Mouse (Mus musculus) forebrain, embryonic 16.5 days (tissue): Measurements from ENCODE around the gene Wnt9b. TPM values are rescaled to one million over a fixed set of nuclear protein-coding genes. Genes with fewer than 3 reads are reported as not detected.
"Not testable (repeated sequence)": the region's sequence is repeated elsewhere in the genome, so short reads cannot be mapped to it uniquely, and the experiment has no call there.

ENCODE experiments used
- ATAC-seq: fragments of 200-750 bp; cut with Nextera tagmentation; 2 replicates; pipeline ENCODE4 v1.8.0; 2017; ENCODE audit warnings: mild to moderate bottlenecking, moderate library complexity
- H3K27ac ChIP-seq: fragments of 300-500 bp; sonication (generic); 2 replicates; pipeline ENCODE4 v1.5.1; 2014; ENCODE audit warnings: low read length, control low read depth
- H3K27me3 ChIP-seq: fragments of 300-500 bp; sonication (generic); replicated peaks from 2 replicates; pipeline ENCODE4 v1.6.1; 2014; ENCODE audit warnings: low read length; ENCODE audit not compliant: control insufficient read depth, insufficient read depth
- H3K36me3 ChIP-seq: fragments of 300-500 bp; sonication (generic); 2 replicates; pipeline ENCODE4 v1.6.1; 2014; ENCODE audit not compliant: control insufficient read depth, insufficient read depth
- H3K4me1 ChIP-seq: fragments of 300-500 bp; sonication (generic); replicated peaks from 2 replicates; pipeline ENCODE4 v1.6.1; 2014; ENCODE audit warnings: low read length; ENCODE audit not compliant: control insufficient read depth, insufficient read depth
- H3K4me2 ChIP-seq: fragments of 300-500 bp; sonication (generic); 2 replicates; pipeline ENCODE4 v1.6.1; 2014; ENCODE audit warnings: mild to moderate bottlenecking, low read length, control low read depth
- H3K4me3 ChIP-seq: fragments of 300-500 bp; sonication (generic); replicated peaks from 2 replicates; pipeline ENCODE4 v1.5.1; 2014; ENCODE audit warnings: mild to moderate bottlenecking, low read length, control low read depth
- H3K9ac ChIP-seq: fragments of 300-500 bp; sonication (generic); replicated peaks from 2 replicates; pipeline ENCODE4 v1.6.1; 2014; ENCODE audit warnings: low read depth, low read length, control low read depth
- H3K9me3 ChIP-seq: fragments of 300-500 bp; sonication (generic); 2 replicates; pipeline ENCODE4 v1.6.1; 2016; ENCODE audit warnings: low read length; ENCODE audit not compliant: control insufficient read depth
- WGBS: fragments of 180-500 bp; shearing (Covaris S2); extraction: QIAGEN DNeasy Blood & Tissue Kit; methylation state at CpG from one replicate; pipeline ENCODE4 v1.1.7; 2014; 5-methylcytosine and 5-hydroxymethylcytosine counted together
- polyA plus RNA-seq: library from polyadenylated mRNA; unstranded; fragments of >200 nt; fragmentation: Nextera tagmentation; extraction: Ambion mirVana; gene quantifications from 2 replicates; pipeline ENCODE4 v1.2.1, GENCODE M21; 2015

Gene Wnt9b
- polyA plus RNA-seq, 1 experiment from 2014 or later: 0.16 TPM

DNA sequence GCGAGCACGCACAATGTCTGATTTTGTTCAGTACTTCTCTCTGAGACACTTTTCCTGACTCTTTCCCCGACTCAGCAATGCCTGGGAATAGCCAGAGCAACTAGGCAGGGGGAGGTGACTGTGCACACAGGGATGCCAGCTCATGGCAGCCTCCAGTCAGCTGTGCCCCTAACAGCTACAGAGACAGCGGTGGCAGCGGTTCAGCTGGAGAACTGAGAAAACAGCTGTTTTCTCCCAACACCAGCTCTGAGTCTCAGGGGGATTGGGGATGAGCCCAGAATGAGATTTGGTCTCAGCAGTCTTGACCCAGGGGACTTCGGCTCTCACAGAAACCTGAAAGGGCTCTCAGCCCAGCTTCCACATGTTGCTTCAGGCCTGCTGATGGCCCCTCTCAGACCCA lies 15.0 kb upstream of the Wnt9b start:
- Histone ChIP-seq H3K4me3 (no peak overlapping the region), H3K4me2 (no peak overlapping the region), H3K9ac (no peak overlapping the region), H3K27ac (no peak overlapping the region), H3K9me3 (no peaks in the 10 kb centered on the region), H3K4me1 (peaks cover 4% of the 10 kb centered on the region), H3K27me3 (peaks cover 23% of the 10 kb centered on the region), H3K36me3 (no peaks in the 10 kb centered on the region)
- 37% methylated on average over 6 of the region's 6 CpGs for WGBS
- no peak for ATAC-seq

GRCm38 (mm10) chr11:103763410-103764163 lies 14.0 kb upstream of the Wnt9b start:
- Histone ChIP-seq H3K27ac (no peak overlapping the region), H3K4me3 (no peak overlapping the region)
- WGBS: 38% methylated on average over 10 of the region's 10 CpGs

GRCm38 (mm10) chr11:103760891-103761290 lies 11.3 kb upstream of the Wnt9b start:
- not testable (repeated sequence) for H3K4me3 ChIP-seq, H3K9ac ChIP-seq, H3K9me3 ChIP-seq, H3K4me1 ChIP-seq, H3K36me3 ChIP-seq, ATAC-seq, H3K4me2 ChIP-seq, H3K27ac ChIP-seq, H3K27me3 ChIP-seq
- WGBS: 92% methylated on average over 5 of the region's 5 CpGs

More at GRCm38 (mm10) chr11:103763410-103764163, 14.0 kb upstream of the Wnt9b start:
- Histone ChIP-seq H3K27me3 (peaks cover 16% of the 10 kb centered on the region), H3K36me3 (no peaks in the 10 kb centered on the region), H3K9ac (no peak overlapping the region), H3K4me2 (no peak overlapping the region), H3K4me1 (peaks cover 4% of the 10 kb centered on the region), H3K9me3 (no peaks in the 10 kb centered on the region)
- ATAC-seq: peak; percentile 36; the same call in 1 of the 2 replicates

DNA sequence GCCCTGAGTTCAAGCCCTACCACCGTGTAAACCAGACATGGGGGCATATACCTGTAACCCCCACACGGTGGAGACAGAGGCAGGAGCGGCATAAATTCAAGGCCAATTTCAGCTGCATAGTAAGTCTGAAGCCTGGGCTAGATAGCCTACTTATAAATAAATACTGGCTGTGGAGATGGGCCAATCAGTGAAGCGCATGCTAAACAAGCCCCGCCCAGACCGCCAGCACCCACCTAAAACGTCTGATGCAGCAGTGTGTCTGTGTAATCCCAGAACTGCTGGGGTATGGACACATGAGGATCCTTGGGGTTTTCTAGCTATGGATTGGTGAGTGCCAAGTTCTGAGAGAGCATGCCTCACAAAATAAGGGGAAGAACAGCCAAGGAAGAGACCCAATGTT lies 10.5 kb upstream of the Wnt9b start:
- no peak overlapping the region for H3K27ac ChIP-seq
- no peak overlapping the region for H3K4me2 ChIP-seq
- ATAC-seq: no peak
- no peaks in the 10 kb centered on the region; the same call in 1 of the 2 replicates for H3K27me3 ChIP-seq
- no peak overlapping the region for H3K4me3 ChIP-seq
- no peaks in the 10 kb centered on the region for H3K9me3 ChIP-seq
- 59% methylated on average over 7 of the region's 7 CpGs for WGBS
- no peaks in the 10 kb centered on the region for H3K36me3 ChIP-seq
- no peak overlapping the region for H3K9ac ChIP-seq
- H3K4me1 ChIP-seq: peaks cover under 1% of the 10 kb centered on the region

DNA sequence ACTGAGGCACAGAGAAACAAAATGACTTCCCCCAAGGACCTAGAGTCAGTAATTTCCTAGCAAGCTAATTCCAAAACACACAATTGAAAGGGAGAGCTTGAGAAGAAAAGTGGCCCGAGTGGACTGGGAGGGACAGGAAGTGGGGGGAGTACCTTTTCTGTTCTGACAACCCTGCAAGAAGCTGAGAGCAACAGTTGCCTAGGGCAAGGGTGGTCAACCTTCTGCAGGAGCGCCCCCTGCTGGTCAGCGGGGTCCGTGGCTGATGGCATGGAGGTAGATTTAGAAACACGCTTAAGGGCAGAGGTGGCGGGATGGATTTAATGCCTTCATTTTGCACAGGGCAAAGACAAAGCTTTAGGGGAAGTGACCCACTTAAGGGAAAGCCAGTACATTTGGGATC lies 9.1 kb upstream of the Wnt9b start:
- Histone ChIP-seq H3K4me3 (no peak overlapping the region), H3K27ac (no peak overlapping the region), H3K4me1 (no peaks in the 10 kb centered on the region), H3K36me3 (no peaks in the 10 kb centered on the region), H3K9me3 (no peaks in the 10 kb centered on the region), H3K4me2 (no peak overlapping the region), H3K27me3 (peaks cover 4% of the 10 kb centered on the region), H3K9ac (no peak overlapping the region)
- WGBS: 11% methylated on average over 6 of the region's 6 CpGs
- ATAC-seq: no peak

DNA sequence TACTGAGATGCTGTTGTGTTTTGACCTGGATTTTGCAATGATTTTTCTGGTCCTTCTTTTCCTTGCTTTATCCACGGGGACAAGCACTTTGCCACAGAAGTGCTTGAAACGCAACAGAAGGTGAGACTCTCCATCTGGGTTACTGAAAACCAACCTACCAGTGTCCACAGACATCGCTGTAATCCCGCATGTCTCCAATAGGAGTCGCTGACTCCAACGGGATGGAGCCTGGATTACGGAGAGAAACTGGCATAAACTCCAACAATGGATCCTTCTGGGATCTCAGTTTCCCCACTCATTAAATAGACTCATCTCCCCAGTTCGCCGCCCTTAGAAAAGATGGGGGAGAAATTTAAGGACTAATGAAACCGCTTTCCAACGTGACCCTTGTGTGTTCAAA lies 8.4 kb upstream of the Wnt9b start:
- Histone ChIP-seq H3K4me2 (no peak overlapping the region), H3K4me1 (no peaks in the 10 kb centered on the region), H3K4me3 (no peak overlapping the region), H3K36me3 (no peaks in the 10 kb centered on the region), H3K27ac (no peak overlapping the region), H3K9me3 (no peaks in the 10 kb centered on the region), H3K27me3 (peaks cover 10% of the 10 kb centered on the region), H3K9ac (no peak overlapping the region)
- ATAC-seq: no peak
- WGBS: 48% methylated on average over 11 of the region's 11 CpGs

- Histone ChIP-seq H3K27me3 (peaks cover 67% of the 10 kb centered on the region), H3K4me3 (no peak overlapping the region), H3K27ac (no peak overlapping the region), H3K36me3 (no peaks in the 10 kb centered on the region), H3K9ac (no peak overlapping the region), H3K4me2 (no peak overlapping the region), H3K9me3 (no peaks in the 10 kb centered on the region), H3K4me1 (peaks cover 11% of the 10 kb centered on the region)
- 54% methylated on average over 3 of the region's 3 CpGs for WGBS
- no peak for ATAC-seq
Observed at GRCm38 (mm10) chr11:103750612-103751011, 991 bp upstream of the Wnt9b start.

DNA sequence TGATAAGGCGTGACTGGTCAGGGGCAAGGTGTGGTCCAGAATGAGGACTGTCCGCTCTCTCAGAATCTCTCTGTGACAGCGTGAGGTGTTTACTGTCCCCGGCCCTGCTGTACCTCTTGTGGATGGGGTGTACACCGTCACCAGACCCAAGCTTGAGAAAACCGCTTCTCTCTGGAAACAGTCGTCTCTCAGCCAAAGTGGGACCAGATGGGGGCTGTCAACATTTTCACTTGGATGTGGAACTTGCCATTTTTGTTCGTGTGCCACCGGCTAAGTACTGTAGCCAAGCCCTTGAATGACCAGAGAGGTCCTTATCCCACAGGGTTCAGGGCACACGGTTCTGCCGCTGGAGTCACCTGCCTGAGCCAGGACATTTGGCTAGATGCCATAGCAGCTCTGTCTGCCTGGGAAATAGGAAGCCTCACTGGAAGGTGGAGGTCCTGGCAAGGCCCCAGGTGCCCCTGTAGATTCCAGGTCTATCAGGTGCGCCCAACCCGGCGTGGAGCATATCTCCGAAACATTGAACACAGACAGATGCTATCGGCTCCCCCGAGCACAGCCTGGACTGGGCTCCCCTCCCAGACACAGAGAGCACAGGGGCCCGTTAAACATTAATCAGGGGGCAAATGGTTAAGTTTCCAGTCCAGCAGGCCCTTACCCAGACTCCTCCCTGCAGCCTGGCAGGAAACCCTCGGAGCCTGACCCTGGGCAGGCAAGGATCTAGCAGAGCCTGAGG lies 14.4 kb downstream of the Wnt9b start:
- Histone ChIP-seq H3K9ac (no peak overlapping the region), H3K4me2 (no peak overlapping the region), H3K36me3 (no peaks in the 10 kb centered on the region), H3K27ac (no peak overlapping the region), H3K27me3 (no peaks in the 10 kb centered on the region), H3K4me1 (peaks cover 6% of the 10 kb centered on the region; the same call in 1 of the 2 replicates), H3K4me3 (no peak overlapping the region), H3K9me3 (no peaks in the 10 kb centered on the region)
- WGBS: 70% methylated on average over 19 of the region's 19 CpGs
- no peak for ATAC-seq

DNA sequence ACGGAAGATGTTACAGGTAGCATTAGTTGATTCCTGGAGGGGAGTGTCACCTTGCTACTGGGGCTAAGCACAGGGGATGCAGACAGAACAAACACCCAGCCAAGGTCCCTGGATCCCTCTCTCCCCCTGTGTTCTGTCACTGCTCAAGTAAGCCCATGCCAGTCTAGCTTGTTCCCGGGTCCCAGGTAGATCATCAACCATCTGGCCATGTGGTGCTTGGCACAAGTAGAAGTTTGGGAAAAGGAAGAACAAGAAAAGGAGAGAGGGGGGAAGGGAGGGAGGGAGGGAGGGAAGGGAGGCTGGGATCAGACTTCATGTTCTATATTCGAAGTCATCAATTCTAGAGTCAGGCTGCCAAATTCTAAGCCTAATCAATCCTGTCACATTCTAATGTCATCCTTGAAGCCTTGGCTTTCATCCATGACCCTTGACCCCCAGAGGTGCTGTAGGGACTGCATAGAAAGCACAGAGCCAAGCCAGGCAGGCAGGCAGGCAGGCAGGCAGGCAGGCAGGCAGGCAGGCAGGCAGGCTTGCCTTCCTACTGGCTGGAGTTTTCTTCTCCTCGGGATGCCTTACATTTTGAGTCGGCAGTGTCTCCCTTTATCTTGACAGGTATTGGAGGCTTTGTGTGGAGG lies 15.1 kb downstream of the Wnt9b start:
- H3K4me3 ChIP-seq: no peak overlapping the region
- no peak for ATAC-seq
- no peak overlapping the region for H3K4me2 ChIP-seq
- H3K27me3 ChIP-seq: no peaks in the 10 kb centered on the region
- H3K36me3 ChIP-seq: no peaks in the 10 kb centered on the region
- H3K9ac ChIP-seq: no peak overlapping the region
- H3K27ac ChIP-seq: no peak overlapping the region
- peaks cover 6% of the 10 kb centered on the region; the same call in 1 of the 2 replicates for H3K4me1 ChIP-seq
- WGBS: 73% methylated on average over 5 of the region's 5 CpGs
- no peaks in the 10 kb centered on the region for H3K9me3 ChIP-seq
